Mouse (Mus musculus) G1E (cell line): ENCODE data around the gene Pde4d. TPM values are rescaled to one million over a fixed set of nuclear protein-coding genes. Genes with fewer than 3 reads are reported as not detected.
A peak's percentile ranks its signal among the peaks of the same experiment; 100 is the strongest.

Source experiments
- ATAC-seq: 2 replicates; pipeline ENCODE4 v1.8.0; 2016; ENCODE audit warnings: mild to moderate bottlenecking; ENCODE audit not compliant: insufficient number of reproducible peaks, poor library complexity, low FRiP score, severe bottlenecking; ENCODE audit errors: extremely low read depth
- DNase-seq: peaks from one replicate; pipeline ENCODE4 v3.0.0; 2012; ENCODE audit warnings: low spot score
- H3K27me3 ChIP-seq: 2 replicates; pipeline ENCODE4 v1.6.1; 2012; ENCODE audit warnings: mild to moderate bottlenecking, low read length, inconsistent platforms; ENCODE audit not compliant: insufficient read depth
- H3K36me3 ChIP-seq: replicated peaks from 2 replicates; pipeline ENCODE3; 2012; ENCODE audit warnings: mild to moderate bottlenecking, inconsistent platforms
- H3K4me1 ChIP-seq: 2 replicates; pipeline ENCODE4 v1.6.1; 2012; ENCODE audit warnings: low read depth, low read length, inconsistent platforms, mixed read lengths; ENCODE audit not compliant: insufficient read depth
- H3K4me3 ChIP-seq: 2 replicates; pipeline ENCODE4 v1.5.1; 2012; ENCODE audit warnings: low read depth, mild to moderate bottlenecking, inconsistent platforms, low read length, moderate library complexity, mixed read lengths
- H3K9me3 ChIP-seq: replicated peaks from 2 replicates; pipeline ENCODE4 v1.6.1; 2012; ENCODE audit warnings: inconsistent platforms
- CTCF ChIP-seq: IDR thresholded peaks from 2 replicates; pipeline ENCODE4 v1.5.1; 2012; ENCODE audit warnings: low read depth, low read length, inconsistent platforms, mixed read lengths
- GATA1 ChIP-seq: IDR thresholded peaks from 2 replicates; pipeline ENCODE4 v1.6.1; 2012; ENCODE audit warnings: borderline replicate concordance, low read length, inconsistent platforms, mixed read lengths
- GATA2 ChIP-seq: IDR thresholded peaks from 2 replicates; pipeline ENCODE4 v1.6.1; 2012; ENCODE audit warnings: low read depth, low read length, inconsistent platforms, borderline replicate concordance
- POLR2AphosphoS5 ChIP-seq: IDR thresholded peaks from 2 replicates; pipeline ENCODE4 v1.6.1; 2012; ENCODE audit warnings: low read depth, low read length, inconsistent platforms; ENCODE audit not compliant: insufficient replicate concordance
- TAL1 ChIP-seq: conservative IDR thresholded peaks from 2 replicates; pipeline ENCODE4 v1.6.1; 2012; ENCODE audit warnings: low read depth, low read length, inconsistent platforms, mixed read lengths
- polyA plus RNA-seq: library from polyadenylated mRNA; stranded (reverse); fragments of >175 nt; gene quantifications from 2 replicates; pipeline ENCODE4 v1.2.3, GENCODE M21; 2012
- total RNA-seq, 2 experiments: library from RNA; stranded (forward) in 1 of 2; stranded (reverse) in 1 of 2; fragments of 200-1000 nt in 1 of 2; fragments of >200 nt in 1 of 2; fragmentation: Nextera tagmentation in 1 of 2; gene quantifications; 2 replicates each; pipeline ENCODE4 v1.2.3; 2014 to 2017

Gene Pde4d
- total and polyA plus RNA-seq, 3 experiments = 8.2 to 124 (median 22.6) TPM

DNA sequence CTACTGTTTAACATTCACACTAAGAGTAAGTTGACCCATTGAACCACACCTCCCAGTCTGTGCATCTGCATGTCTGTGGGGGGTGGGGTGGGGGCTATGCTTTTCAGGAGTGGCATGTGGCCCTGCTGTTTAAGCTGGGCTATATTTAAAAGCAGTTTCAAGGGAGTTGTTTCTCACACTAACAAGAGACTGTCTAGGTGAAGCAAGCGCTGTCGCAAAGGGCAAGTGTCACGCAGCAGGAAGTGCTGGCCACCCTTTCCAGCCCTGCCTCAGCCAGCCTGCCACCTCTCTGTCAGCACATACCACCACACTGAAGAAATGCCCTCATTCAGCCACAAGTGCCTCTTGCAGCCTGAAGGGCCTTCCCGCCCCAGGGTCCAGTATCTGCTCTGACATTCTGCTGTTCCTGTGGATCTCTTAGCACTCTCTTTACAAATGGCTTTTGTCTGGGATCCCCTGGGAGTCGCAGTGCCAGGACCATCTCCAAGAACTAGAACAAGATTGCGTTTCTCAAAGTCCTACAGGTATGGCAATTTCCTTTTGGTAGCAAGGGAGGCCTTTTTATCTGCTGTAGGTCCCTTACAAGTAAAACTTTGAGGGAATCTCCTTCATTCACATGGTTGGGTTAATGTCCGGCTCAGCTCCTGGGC, 1182.8 kb downstream of the Pde4d start:
- ATAC-seq = peak; percentile 63
- no peaks in the 10 kb centered on the region for H3K36me3 ChIP-seq
- H3K4me1 ChIP-seq = peaks cover 31% of the 10 kb centered on the region
- H3K9me3 ChIP-seq = no peaks in the 10 kb centered on the region
- H3K4me3 ChIP-seq = peak overlapping the region; percentile 48; the same call in 1 of the 2 replicates
- DNase-seq = no peak
- no peaks in the 10 kb centered on the region for H3K27me3 ChIP-seq
- TF ChIP-seq POLR2AphosphoS5 = no peak
- no peak for TF ChIP-seq CTCF
- no peak for TF ChIP-seq GATA1
- no peak for TF ChIP-seq TAL1
- no peak for TF ChIP-seq GATA2

DNA sequence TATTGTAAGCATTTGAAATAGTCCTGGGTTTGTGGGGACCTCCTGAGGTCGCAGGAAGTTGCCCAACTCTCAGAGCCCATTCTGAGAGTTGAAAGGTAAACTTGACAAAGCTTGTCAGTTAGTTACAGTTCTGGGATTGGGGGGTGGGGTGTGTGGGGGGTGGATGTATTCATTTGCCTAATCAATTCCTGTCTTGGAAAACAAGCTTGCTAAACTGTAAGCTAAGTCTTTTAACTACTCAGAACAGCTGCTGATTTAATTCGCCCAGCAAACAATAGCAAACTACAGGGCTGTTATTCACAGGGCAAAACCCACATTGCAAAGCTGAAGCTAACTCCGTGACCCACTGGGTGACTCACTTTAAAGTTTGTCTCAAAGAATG, 1183.3 kb downstream of the Pde4d start:
- H3K4me3 ChIP-seq = no peak overlapping the region
- peaks cover 31% of the 10 kb centered on the region for H3K4me1 ChIP-seq
- ATAC-seq = no peak
- TF ChIP-seq GATA2 (no peak), GATA1 (no peak), TAL1 (no peak), CTCF (no peak), POLR2AphosphoS5 (no peak)
- no peaks in the 10 kb centered on the region for H3K9me3 ChIP-seq
- no peaks in the 10 kb centered on the region for H3K36me3 ChIP-seq
- no peaks in the 10 kb centered on the region for H3K27me3 ChIP-seq
- no peak for DNase-seq

DNA sequence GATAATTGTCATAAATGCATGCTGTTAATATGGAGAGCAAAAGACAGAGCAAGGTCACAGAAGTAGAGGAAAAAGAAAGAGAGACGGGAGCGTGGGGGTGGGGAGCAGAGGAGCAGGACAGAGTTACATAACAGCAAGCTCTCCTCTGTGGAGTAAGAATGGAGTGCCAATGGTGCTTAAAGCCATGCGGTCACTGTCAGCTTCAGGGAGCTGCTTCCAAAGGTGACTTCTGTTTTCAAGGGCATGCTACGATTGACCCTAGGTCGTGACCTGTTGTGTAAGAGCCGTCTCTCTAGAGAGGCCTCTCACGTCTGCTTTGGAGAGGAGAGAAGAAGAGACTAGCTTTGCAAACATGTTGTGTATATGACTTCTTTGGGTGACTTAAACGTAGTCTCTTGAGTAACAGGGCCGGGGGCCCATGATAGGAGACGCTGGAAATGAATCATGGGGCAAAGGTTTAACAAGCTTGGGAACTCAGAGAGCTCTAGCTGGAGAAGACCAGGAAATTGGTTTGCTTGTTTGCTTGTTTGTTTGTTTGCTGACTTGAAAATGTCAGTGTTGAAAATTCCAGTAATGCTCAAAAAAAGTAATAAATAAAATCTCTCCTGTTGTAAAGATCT, 1186.3 kb downstream of the Pde4d start:
- ATAC-seq (no peak), DNase-seq (no peak)
- Histone ChIP-seq H3K36me3 (no peaks in the 10 kb centered on the region), H3K27me3 (no peaks in the 10 kb centered on the region), H3K9me3 (no peaks in the 10 kb centered on the region), H3K4me1 (peaks cover 39% of the 10 kb centered on the region), H3K4me3 (no peak overlapping the region)
- TF ChIP-seq TAL1 = no peak
- TF ChIP-seq GATA2 = no peak
- no peak for TF ChIP-seq CTCF

DNA sequence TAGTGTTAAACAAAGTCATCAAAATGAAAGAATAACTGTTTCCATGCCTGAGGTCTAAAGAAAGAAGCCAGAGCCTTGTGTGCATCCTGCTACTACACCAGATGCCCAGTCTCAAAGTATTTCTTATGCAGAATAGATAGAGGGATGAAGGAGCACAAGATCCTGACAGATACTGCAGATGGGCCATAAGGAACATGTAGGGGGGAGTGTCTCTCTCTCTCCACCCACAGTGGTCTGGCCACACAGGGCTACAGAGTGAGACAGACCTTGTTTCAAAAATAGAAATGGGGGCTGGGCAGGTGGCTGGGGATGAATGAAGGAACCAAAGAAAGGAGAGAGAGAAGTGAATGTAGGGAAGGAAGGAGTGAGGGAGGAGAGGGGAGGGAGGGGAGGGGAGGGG, 1188.5 kb downstream of the Pde4d start:
- H3K4me3 ChIP-seq = no peak overlapping the region
- DNase-seq = no peak
- H3K27me3 ChIP-seq = no peaks in the 10 kb centered on the region
- H3K36me3 ChIP-seq = no peaks in the 10 kb centered on the region
- no peaks in the 10 kb centered on the region for H3K9me3 ChIP-seq
- TF ChIP-seq POLR2AphosphoS5 = no peak
- no peak for TF ChIP-seq GATA1
- TF ChIP-seq CTCF = no peak
- TF ChIP-seq TAL1 = no peak
- no peak for TF ChIP-seq GATA2
- H3K4me1 ChIP-seq = peaks cover 43% of the 10 kb centered on the region
- no peak for ATAC-seq

DNA sequence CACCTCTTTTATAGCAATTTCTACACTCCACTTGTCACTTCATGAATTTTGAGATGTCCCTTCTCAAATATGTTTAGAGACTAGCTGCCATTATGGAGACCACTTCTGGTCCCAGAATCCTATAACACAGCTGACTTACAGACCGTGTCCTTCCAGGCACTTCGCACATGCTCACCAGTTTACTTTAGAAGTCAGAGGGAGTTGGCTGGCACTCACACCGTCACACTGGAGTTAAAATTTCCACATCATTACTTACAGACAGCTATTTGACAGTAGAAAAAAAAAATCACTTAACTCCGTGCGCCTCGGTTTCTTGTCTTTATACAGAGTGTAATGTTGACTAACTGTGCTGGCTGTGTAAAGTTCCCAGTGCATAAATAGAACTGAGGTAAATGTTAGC, 1189.5 kb downstream of the Pde4d start:
- DNase-seq = no peak
- Histone ChIP-seq H3K4me1 (peaks cover 47% of the 10 kb centered on the region), H3K36me3 (no peaks in the 10 kb centered on the region), H3K27me3 (no peaks in the 10 kb centered on the region), H3K4me3 (no peak overlapping the region), H3K9me3 (no peaks in the 10 kb centered on the region)
- TF ChIP-seq TAL1 = no peak
- no peak for TF ChIP-seq GATA1
- no peak for TF ChIP-seq CTCF
- no peak for TF ChIP-seq POLR2AphosphoS5
- TF ChIP-seq GATA2 = no peak
- ATAC-seq = no peak

DNA sequence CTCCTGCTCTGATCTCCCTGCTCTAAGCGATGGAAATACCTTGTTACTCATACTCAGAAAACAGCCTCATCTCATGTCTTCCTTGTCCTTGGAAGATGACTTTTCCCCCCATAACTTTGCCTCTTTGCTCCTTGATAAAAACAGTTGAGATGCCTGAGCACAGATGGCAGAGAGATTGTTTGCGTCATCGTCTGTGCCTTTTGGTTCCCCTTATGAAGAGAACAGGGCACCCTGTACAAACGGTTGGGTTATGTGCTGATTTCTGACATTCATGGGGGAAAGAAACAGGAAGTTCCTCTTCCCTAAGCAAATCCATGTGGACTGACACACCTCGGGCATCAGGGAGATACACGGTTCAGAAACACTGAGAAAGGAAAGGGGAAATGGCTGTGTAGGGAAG, 1191.8 kb downstream of the Pde4d start:
- peaks cover 63% of the 10 kb centered on the region for H3K4me1 ChIP-seq
- no peaks in the 10 kb centered on the region for H3K9me3 ChIP-seq
- no peak for ATAC-seq
- no peaks in the 10 kb centered on the region for H3K27me3 ChIP-seq
- DNase-seq = no peak
- no peak overlapping the region for H3K4me3 ChIP-seq
- TF ChIP-seq GATA1 (no peak), TAL1 (no peak), CTCF (no peak), POLR2AphosphoS5 (no peak), GATA2 (no peak)
- no peaks in the 10 kb centered on the region for H3K36me3 ChIP-seq
